Mouse (Mus musculus): Measurements from ENCODE around the gene Gm4707.
"Not testable (repeated sequence)": the region's sequence is repeated elsewhere in the genome, so short reads cannot be mapped to it uniquely, and the experiment has no call there.

Gene Gm4707

DNA sequence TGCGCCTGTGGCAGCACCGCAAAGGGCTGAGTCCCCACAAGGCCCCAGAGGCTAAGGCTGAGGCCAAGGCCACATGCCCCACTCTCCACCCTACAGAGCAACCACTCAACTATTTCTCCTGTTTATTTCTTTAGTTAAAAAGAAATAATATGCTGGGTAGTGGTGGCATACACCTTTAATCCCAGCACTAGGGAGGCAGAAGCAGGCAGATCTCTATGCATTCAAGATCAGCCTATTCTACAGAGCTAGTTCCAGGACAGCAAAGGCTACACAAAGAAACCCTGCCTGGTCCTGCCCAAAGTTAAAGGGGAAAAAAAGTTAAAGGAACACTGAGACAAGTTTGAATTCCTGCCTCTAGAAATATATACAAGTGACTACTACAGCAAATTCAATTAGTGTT is at the start of gene Gm4707:
Gene Gm4707 (minus strand): TSS at position 101 of the 400 bp plus-strand sequence.
- no peak for DNase-seq (ENCODE audit: low read depth, low spot score)

DNA sequence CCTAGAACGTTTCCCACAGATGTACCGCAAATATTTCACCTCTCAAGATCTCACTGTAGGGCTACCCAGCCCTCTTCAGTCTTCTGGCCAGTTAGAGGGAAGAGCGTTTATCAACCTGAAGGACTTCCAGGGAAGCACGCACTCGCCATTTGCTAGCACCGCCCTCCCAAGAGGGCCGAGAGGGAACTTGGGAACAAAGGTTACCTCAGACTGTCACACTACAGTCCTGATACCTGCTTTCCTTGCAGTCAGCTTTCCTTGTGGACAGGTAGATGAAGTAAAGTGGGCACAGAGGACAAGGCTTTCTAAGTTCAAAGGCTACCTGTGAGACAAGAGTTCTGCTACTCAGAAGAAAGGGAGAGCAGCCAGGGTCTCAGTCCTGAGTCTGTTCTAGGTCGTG is 47.1 kb upstream of the Gm4707 start:
- DNase-seq (ENCODE audit: low read depth, low spot score) = no peak

DNA sequence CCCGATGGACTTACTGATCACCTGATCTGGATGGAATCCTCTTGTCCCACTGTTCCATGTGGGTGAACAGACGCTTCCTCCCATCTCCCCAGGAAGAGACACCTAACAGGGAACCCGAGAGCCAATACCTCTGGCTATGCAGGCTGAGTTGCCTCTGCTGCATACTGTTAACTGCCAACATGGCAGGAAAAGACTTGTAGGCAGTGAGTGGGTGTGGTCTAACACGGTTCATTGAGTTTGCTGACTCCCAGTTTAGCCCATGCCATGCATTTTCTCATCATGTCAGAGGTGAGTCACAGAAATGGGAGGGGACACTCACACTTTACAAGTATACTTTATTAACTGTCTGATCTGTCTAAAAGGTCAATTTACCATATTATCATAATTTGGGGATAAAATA is 36.1 kb upstream of the Gm4707 start:
- no peak for DNase-seq (ENCODE audit: low read depth, low spot score)

DNA sequence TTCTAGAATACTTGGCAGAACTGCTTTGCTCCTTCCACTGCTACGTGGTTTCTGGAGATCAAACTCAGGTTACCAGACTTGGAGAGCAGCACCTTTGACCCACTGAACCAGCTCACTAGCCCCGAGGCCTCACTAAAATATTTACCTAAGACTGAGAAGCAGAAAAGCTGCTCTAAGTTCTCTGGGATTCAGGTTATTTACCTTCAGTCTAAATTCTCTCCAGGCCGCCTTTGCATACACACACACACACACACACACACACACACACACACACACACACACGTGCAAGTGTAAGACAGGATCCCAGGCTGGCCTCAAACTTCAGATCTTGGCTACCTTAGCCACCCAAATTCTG is 31.6 kb upstream of the Gm4707 start:
- DNase-seq (ENCODE audit: low read depth, low spot score) = no peak

DNA sequence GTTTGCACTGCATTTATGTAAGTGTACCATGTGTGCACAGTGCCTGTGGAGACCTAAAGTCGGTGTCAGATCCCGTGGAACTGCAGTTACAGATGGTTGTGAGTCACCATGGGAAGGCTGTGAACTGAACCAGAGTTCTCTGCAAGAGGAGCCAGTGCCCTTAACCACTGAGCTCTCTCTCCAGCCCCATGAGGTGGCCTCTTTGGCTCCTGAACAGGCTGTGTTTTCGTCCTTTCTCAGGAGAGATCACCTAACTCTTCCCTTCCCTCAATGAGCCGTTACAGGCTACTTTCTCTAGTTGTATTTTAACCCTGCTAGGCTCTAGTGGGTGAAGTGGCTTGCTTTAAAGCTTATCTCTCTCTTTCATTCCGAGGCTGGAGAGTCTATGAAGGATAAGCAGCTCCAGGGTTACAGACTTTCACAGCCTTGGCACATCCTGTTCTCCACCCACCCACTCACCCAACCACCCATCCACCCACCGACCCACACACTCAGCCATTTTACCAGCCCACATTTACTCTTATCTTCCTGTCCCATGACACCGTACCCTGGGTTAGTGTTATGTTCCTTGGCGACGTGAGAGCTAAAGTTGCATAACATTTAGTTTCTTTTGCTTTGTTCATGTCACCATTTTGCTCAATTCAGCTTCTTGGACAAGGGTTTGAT is 31.1 kb upstream of the Gm4707 start:
- DNase-seq (ENCODE audit: low read depth, low spot score) = no peak

DNA sequence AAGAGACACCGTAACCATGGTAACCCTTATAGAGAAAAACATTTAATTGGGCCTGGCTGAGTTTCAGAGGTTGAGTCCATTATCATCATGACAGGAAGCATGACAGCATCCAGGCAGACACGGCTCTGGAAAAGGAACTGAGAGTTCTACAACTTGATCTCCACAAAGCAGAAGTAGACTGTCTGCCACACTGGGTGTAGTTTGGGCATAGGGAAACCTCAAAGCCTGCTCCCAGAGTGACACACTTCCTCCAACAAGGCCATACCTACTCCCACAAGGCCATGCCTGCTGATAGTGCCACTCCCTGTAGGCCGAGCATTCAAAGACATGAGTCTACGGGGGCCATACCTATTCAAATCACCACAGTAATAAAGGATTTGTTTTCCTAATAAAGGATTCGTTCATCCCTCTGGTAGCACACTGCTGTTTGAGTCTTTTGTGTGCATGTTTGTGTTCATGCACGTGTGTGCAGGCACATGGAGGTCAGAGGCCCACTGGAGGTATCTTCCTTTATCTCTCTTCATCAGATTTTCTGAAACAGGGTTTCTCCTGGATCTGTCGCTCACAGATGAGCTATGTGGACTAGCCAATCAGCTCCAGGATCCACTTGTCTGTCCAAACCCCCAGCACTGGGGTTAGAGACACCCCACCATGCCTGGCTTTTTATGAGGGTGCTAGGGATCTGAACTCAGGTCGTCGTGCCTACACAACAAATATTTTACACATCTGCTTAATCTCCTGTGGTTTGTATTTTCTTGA is 30.2 kb upstream of the Gm4707 start:
- DNase-seq (ENCODE audit: low read depth, low spot score) = no peak

DNA sequence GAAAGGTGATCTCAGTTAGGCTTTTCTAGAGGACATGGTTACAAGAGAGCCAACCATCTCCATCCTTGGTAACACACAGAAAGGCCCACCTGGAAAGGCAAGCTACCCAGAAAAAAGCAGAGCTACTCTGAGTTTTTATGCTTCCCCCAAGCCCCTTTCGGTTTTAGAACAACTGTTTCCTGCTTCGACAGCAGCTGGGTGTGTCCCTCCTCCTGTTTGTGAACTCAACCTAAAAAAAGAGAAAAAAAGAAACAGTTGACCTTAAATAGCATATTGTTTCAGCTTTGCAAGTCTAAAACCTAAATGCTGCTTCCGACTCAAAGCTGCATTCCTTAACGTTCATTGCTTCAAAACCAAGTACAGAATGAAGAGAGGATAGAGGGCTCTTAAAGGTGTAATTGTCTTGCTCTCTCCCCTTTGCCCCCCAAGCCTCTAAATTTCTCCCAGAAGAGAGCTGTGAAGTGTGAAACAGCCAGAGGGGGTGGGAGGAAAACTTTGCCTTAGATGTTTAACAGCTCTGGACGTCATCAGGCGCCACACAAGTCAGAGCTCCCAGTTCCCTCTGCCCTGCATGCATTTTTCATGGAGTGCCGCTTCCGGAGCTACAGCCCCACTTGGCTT is 26.6 kb upstream of the Gm4707 start:
- DNase-seq (ENCODE audit: low read depth, low spot score) = no peak

DNA sequence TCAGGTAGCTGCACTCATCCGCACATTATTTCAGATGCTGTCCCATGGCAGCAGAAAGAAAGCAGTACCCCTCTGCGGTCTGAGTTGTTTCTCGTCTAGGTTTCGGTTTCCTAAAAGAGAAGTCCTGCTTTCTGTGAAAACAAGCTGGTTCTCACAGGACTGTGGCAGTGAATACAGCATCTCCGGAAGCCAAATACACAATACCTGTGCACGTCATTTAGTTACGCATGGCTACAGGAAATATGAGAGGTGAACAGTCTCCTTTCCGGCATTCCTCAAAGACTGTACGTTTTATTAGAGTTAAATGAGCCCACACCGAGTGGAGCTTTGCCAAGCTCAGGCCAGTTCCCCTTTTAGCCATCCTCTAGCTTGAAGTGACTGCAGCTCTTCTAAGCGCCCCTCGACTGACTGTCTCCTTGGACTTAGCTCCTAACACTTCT is 26.1 kb upstream of the Gm4707 start:
- DNase-seq (ENCODE audit: low read depth, low spot score) = no peak

DNA sequence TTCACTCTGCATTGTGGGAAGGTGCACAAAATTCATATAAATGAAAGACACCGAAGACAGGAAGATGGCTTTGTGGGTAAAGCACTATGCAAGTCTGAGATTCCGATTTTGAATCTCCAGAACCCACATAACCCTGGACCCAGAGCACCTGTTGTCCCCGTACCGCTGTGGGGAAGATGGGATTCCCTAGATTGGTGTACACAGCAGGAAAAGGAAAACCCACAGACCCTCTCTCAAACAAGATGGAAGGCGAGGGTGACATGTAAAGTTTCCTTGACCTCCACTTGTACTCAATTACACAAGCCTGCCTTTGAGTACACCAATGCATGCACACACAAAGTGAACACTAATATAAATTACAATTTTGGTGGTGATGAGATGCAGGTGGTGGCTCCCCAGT is 25.0 kb upstream of the Gm4707 start:
- DNase-seq (ENCODE audit: low read depth, low spot score) = no peak

DNA sequence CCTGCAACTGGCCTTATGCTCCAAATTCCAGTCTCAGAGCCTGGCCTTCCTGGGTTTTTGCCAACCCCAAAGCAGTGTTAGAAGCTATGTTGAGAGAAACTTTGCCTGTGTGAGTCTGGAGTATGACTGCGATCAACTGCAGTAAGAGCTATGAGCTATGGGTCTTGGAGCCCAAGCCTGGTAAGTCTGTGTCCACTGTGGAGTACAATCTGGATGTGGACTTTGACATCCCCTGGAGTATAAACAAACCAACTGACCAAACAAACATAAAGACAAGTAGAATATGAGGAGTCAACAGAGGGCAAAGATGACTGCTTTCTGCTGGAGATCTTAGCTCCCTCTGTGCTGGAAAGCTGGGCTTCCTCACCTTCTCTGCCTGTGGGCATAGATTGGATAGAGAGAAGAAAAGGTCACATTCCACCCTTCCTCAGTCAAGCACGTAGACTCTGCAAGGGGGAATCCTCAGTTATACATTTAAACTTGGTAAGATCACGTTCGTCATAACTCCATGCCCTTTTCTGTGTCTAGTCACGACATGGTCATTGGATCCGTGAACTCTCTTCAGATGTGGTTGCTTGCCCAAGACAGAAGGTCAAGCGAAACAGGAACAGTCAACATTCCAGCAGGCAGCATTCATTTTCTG is 23.8 kb upstream of the Gm4707 start:
- DNase-seq (ENCODE audit: low read depth, low spot score) = no peak

DNA sequence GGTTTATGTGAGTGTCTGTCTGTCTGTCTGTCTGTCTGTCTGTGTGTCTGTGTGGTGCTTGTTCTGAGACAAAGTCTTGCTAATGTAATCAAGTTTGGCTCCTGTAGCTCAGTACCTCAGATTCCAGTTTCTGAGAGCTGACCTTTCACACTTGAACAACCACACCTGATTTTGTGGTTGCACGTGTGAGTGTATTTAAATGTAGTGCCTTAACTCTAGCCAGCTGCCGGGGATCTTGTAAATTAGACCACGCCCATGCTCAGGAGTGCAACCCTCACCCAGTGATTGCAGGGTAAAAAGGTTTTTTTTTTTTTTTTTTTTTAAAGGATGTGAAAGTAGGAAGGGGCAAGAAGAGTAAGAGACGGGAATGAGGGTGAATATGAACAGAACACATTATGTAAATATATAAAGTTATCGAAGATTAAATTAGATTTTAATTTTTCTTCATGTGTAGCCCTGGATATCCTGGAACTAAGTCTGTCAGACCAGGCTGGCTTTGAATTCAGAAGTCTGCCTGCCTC is 19.7 kb upstream of the Gm4707 start:
- DNase-seq (ENCODE audit: low read depth, low spot score) = no peak

DNA sequence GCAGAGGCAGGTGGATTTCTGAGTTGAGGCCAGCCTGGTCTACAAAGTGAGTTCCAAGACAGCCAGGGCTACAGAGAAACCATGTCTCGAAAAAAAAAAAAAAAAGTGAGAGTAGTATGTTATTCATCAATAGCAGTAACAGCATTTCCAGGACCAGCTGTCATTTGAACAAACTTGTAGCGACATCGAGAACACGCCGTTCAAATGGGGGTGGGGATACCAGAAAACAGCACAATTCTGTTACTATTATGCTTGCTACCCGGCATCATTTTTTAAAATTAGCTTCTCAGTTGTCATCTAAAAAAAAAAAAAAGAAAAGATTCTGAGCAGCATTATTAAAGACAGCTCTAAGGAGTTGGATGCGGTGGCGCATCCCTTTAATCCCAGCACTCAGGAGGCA is 17.8 kb upstream of the Gm4707 start:
- DNase-seq (ENCODE audit: low read depth, low spot score) = no peak

DNA sequence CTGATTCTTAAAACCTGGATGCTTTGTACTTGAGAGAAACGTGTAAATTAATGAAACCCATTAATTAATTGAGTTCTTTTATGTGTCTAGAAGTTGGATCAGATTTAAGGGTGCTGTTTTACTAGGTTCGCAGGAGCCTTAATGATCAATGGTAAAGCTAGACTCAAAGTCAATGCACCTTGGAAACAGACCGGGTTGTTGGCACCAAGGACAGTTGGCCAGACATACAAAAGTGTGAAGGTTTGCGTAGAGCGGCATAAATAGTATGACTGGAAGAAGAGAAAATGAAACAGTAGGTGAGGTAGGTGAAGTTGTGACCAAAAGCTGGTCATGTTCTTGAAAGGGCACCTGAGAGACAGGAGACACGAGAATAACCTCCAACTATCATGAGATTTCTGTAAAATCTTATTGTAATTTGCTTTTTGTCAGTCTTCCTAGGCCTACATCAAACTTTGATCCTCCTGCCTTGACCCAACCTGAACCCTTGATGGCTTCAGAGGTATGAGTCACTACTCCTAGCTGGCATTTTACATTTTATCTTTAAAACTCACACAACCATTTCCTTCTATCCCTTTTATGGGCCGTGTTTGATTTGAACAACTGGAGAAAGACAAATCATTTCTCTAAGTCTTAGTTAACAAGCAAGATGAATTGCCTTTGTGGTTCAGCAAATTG is 16.8 kb upstream of the Gm4707 start:
- no peak for DNase-seq (ENCODE audit: low read depth, low spot score)

DNA sequence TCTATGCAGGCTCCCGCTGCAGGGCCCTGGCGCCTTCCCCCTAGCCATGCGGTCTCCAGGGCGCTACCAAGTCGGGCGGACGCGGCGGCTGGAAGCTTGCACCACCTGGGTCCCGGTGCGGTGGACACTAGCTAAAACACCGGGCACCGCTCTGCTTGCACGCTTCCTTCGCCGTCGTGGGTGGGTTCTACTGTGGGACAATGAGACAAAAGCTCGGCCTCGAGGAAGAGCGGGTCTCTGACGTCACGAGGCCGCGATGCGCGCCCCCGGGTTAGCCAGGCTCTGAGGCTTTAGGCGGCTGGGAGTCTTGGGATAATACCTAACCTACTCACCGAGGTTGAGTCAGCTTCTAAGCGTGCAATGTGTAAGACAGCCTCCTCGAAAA is 16.0 kb upstream of the Gm4707 start:
- peak; percentile 60 for DNase-seq (ENCODE audit: low read depth, low spot score)

DNA sequence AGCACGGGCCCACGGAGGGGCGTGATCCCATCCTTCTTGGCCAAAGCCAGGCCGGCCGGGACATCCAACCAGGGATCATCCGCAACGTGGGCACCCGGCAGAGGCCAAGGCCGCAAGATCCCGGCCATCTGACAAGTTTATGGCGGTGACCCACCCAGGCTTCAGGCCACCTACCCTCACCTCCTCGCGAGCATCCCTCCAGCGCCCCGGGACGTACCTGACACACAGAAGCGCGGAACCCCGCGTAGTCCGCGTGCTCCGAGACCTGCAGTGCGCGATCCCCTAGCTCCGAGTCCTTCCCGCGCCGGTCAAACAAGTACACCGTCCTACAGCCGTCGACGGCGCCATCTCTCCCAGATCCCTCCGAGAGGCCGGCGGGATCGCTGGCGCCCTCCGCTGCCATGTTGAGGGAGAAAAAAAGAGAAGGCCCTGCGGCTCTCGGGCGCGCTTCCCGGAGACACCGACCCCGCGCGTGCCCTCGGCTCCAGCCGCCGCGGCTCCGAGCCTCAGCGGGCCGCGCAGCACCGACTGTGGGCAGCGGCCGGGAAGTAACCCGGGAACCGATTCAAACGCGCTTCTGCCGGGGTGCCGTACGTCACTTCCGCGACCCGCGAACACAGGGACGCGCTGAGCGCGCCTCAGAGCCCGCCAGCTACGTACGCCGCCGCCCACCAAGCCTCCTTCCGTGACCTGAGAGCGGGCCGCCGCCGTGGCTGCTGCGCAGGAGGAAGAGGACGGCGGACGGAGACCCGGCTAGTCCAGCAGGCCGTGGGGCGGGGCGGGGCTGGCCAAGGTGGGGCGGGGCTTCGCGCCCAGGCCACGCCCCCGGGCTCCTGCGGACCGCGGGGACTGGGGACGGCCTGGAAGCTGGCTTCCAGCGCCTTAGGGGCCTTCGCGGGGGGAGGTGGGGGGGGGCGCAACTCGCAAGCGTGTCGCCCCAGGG is 15.3 kb upstream of the Gm4707 start, which contains the start of gene Smchd1:
Gene Smchd1 (minus strand): TSS at position 582 of the 943 bp plus-strand sequence.
- peak; percentile 71 for DNase-seq (ENCODE audit: low read depth, low spot score)

DNA sequence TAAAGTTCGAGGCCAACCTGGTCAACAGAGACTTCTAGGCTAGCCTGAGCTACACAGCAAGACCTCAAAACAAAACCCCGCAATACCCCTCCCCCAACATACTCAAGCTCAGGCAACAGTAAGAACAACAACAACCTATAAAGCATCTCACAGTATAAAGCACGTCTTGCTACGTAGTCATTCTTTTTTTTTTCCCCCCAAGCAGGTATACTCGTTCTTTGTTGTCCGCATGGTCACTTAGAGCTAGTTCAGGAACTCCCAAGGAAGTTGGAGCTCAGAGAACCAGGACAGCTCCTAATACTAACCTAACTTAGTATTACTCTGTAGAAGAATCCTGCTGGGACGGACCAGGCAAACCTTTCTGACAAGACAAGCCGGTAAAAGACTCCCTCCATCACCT is 14.4 kb upstream of the Gm4707 start:
- DNase-seq (ENCODE audit: low read depth, low spot score) = no peak

DNA sequence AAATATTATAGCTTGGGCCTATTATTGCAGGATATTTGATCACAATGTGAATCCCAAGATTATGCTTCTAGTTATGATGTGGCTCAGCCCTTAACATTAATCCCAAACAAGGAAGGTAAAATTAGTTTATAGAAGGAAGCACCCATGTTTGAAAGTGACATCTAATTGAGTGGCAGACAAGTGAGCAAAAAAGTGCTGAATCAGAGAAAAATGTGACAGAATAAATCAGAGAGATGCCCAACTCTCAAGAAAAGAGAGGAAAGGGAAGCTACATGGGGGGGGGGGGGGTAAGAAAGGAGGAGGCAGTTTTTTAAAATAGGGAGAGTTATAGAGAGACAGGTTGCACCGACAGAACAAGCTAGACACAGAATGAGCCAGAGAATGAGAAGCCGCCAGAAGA is 11.5 kb upstream of the Gm4707 start:
- DNase-seq (ENCODE audit: low read depth, low spot score) = no peak

DNA sequence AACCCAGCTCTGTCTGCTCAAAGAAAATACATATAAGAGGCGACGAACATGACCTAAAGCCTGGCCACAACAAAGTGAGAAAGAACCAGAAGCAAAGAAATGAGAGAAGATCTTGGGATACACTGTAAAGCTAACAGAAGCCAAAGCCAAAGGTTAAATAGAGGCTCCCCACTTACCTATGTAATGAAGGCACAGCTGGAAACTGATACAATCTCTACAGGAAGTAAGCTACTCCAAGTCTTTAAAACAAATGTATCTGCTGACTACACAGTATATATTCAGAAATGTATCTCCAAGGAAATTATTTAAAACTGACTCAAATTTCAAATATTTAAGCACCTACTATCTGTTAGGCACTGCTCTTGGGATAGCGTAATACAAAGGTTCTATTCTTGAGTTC is 594 bp upstream of the Gm4707 start:
- DNase-seq (ENCODE audit: low read depth, low spot score) = no peak

DNA sequence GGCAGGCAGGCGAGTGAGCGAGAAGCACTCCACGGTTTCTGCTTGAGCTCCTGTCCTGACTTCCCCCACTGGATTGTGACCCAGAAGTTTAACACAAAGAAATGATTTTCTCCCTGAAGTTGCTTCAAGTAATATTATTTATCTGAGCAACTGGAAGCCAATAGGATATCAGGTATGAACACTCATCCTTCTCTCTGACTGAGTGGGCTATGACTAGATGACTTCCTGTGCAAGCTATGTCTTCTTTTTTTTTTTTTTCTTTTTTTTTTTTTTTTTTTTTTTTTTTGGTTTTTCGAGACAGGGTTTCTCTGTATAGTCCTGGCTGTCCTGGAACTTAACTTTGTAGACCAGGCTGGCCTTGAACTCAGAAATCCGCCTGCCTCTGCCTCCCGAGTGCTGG is 2.4 kb downstream of the Gm4707 start:
- DNase-seq (ENCODE audit: low read depth, low spot score) = not testable (repeated sequence)

DNA sequence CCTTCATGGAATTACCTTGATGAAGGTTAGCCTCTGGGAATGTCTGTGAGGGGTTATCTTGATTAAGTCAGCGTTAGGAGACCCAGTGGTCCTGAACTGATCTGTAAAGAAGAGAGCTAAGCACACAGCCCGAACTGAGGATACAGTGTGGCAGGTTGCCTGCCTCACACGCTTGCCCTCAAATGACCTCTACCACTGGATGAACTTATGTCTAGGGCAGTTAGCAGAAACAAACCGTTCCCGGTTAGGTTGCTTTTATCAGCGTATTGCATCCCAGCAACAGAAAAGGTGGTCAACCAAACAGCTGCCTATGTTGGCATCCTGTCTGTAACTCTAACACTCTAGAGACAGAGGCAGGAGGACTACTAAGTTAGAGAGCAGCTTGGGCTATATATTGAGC is 14.5 kb downstream of the Gm4707 start:
- DNase-seq (ENCODE audit: low read depth, low spot score) = no peak

DNA sequence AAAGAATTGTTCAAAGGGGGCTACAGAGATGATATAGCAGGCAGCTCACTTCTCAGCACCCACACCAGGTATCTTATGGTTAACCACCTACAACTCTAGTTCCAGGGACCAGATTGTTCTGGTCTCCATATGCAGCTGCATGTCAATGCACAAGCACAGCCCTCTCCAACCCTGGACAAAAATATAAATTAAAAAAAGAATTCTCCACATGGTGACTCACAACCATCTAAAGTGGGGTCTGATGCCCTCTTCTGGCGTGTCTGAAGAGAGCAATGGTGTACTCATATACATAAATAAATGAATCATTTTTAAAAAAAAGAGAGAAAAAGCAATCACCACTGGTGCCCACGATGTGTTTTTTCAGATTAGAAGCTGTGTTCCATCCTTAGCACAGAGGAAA is 15.0 kb downstream of the Gm4707 start:
- no peak for DNase-seq (ENCODE audit: low read depth, low spot score)
